Mouse (Mus musculus): ENCODE results near the gene Bicral. TPM values are rescaled to one million over a fixed set of nuclear protein-coding genes. Genes with fewer than 3 reads are reported as not detected.

Bicral gene
- total and polyA plus RNA-seq, 3 experiments, result 7.4 to 15.7 (median 12.3) TPM

- no peak for DNase-seq
- intact Hi-C loops (cut with DNase I), result no loop called here
- Histone ChIP-seq H3K9ac (ENCODE audit: low read depth, low read length) (no peak overlapping the region), H3K27ac (no peak overlapping the region), H3K27me3 (ENCODE audit: control insufficient read depth, insufficient read depth, low read length) (no peaks in the 10 kb centered on the region), H3K4me3 (no peak overlapping the region), H3K36me3 (ENCODE audit: control insufficient read depth, insufficient read depth, low read length) (peaks cover 13% of the 10 kb centered on the region), H3K4me1 (ENCODE audit: control insufficient read depth, insufficient read depth, low read length) (peaks cover 4% of the 10 kb centered on the region), H3K79me2 (replicated peaks; ENCODE audit: control insufficient read depth, insufficient read depth, low read length) (no peaks in the 10 kb centered on the region)
- WGBS, result 93% methylated on average over 1 of the region's 1 CpGs
- TF ChIP-seq CTCF (IDR thresholded peaks at IDR 0.05) (no peak), POLR2A (IDR thresholded peaks at IDR 0.05; ENCODE audit: insufficient read depth, low read depth, low read length) (no peak), EP300 (IDR thresholded peaks at IDR 0.05; ENCODE audit: insufficient read depth, low read depth, low read length) (no peak)
These were observed 45.8 kb downstream of the Bicral start for GRCm38 (mm10) chr17:46812442-46812841.

GRCm38 (mm10) chr17:46810672-46811071 is 47.6 kb downstream of the Bicral start:
- 89% methylated on average over 3 of the region's 3 CpGs for WGBS
- Histone ChIP-seq H3K4me1 (ENCODE audit: control insufficient read depth, insufficient read depth, low read length) (peaks cover 4% of the 10 kb centered on the region), H3K27me3 (ENCODE audit: control insufficient read depth, insufficient read depth, low read length) (no peaks in the 10 kb centered on the region), H3K79me2 (replicated peaks; ENCODE audit: control insufficient read depth, insufficient read depth, low read length) (no peaks in the 10 kb centered on the region), H3K9ac (ENCODE audit: low read depth, low read length) (no peak overlapping the region), H3K36me3 (ENCODE audit: control insufficient read depth, insufficient read depth, low read length) (peaks cover 13% of the 10 kb centered on the region), H3K27ac (no peak overlapping the region), H3K4me3 (no peak overlapping the region)
- DNase-seq, result no peak
- TF ChIP-seq EP300 (IDR thresholded peaks at IDR 0.05; ENCODE audit: insufficient read depth, low read depth, low read length), result no peak
- no peak for TF ChIP-seq CTCF (IDR thresholded peaks at IDR 0.05)
- TF ChIP-seq POLR2A (IDR thresholded peaks at IDR 0.05; ENCODE audit: insufficient read depth, low read depth, low read length), result no peak
- intact Hi-C loops (cut with DNase I), result no loop called here

- Histone ChIP-seq H3K4me1 (ENCODE audit: control insufficient read depth, insufficient read depth, low read length) (peaks cover 4% of the 10 kb centered on the region), H3K9ac (ENCODE audit: low read depth, low read length) (no peak overlapping the region), H3K36me3 (ENCODE audit: control insufficient read depth, insufficient read depth, low read length) (peaks cover 13% of the 10 kb centered on the region), H3K79me2 (replicated peaks; ENCODE audit: control insufficient read depth, insufficient read depth, low read length) (no peaks in the 10 kb centered on the region), H3K27me3 (ENCODE audit: control insufficient read depth, insufficient read depth, low read length) (no peaks in the 10 kb centered on the region), H3K4me3 (no peak overlapping the region), H3K27ac (peak overlapping the region; percentile 75)
- no peak for TF ChIP-seq EP300 (IDR thresholded peaks at IDR 0.05; ENCODE audit: insufficient read depth, low read depth, low read length)
- no peak for TF ChIP-seq CTCF (IDR thresholded peaks at IDR 0.05)
- TF ChIP-seq POLR2A (IDR thresholded peaks at IDR 0.05; ENCODE audit: insufficient read depth, low read depth, low read length), result no peak
- WGBS, result 54% methylated on average over 6 of the region's 6 CpGs
- DNase-seq, result peak in 1 of 2 experiments; percentile 31
- intact Hi-C loops (cut with DNase I), result no loop called here
These were observed 49.0 kb downstream of the Bicral start for GRCm38 (mm10) chr17:46809131-46809830.

- intact Hi-C loops (cut with DNase I), result no loop called here
- Histone ChIP-seq H3K36me3 (ENCODE audit: control insufficient read depth, insufficient read depth, low read length) (peaks cover 13% of the 10 kb centered on the region), H3K27me3 (ENCODE audit: control insufficient read depth, insufficient read depth, low read length) (no peaks in the 10 kb centered on the region), H3K4me3 (no peak overlapping the region), H3K4me1 (ENCODE audit: control insufficient read depth, insufficient read depth, low read length) (peaks cover 4% of the 10 kb centered on the region), H3K79me2 (replicated peaks; ENCODE audit: control insufficient read depth, insufficient read depth, low read length) (no peaks in the 10 kb centered on the region), H3K9ac (ENCODE audit: low read depth, low read length) (no peak overlapping the region), H3K27ac (no peak overlapping the region; the same call in 1 of the 2 replicates)
- DNase-seq, result no peak
- 79% methylated on average over 10 of the region's 10 CpGs for WGBS
- TF ChIP-seq EP300 (IDR thresholded peaks at IDR 0.05; ENCODE audit: insufficient read depth, low read depth, low read length), result no peak
These were observed 49.9 kb downstream of the Bicral start for GRCm38 (mm10) chr17:46808376-46808775.

- H3K36me3 ChIP-seq (ENCODE audit: control insufficient read depth, insufficient read depth, low read length), result no peaks in the 10 kb centered on the region
- 72% methylated on average over 6 of the region's 6 CpGs for WGBS
These were observed 56.5 kb downstream of the Bicral start for GRCm38 (mm10) chr17:46801761-46802160.

GRCm38 (mm10) chr17:46799680-46800079 is 58.6 kb downstream of the Bicral start:
- Histone ChIP-seq H3K27ac (no peak overlapping the region), H3K9ac (ENCODE audit: low read depth, low read length) (no peak overlapping the region), H3K4me3 (no peak overlapping the region), H3K4me1 (ENCODE audit: control insufficient read depth, insufficient read depth, low read length) (no peaks in the 10 kb centered on the region), H3K36me3 (ENCODE audit: control insufficient read depth, insufficient read depth, low read length) (no peaks in the 10 kb centered on the region), H3K27me3 (ENCODE audit: control insufficient read depth, insufficient read depth, low read length) (no peaks in the 10 kb centered on the region), H3K79me2 (replicated peaks; ENCODE audit: control insufficient read depth, insufficient read depth, low read length) (no peaks in the 10 kb centered on the region)
- 64% methylated on average over 10 of the region's 10 CpGs for WGBS
- no peak for TF ChIP-seq CTCF (IDR thresholded peaks at IDR 0.05)
- TF ChIP-seq EP300 (IDR thresholded peaks at IDR 0.05; ENCODE audit: insufficient read depth, low read depth, low read length), result no peak
- no peak for TF ChIP-seq POLR2A (IDR thresholded peaks at IDR 0.05; ENCODE audit: insufficient read depth, low read depth, low read length)
- intact Hi-C loops (cut with DNase I), result no loop called here
- DNase-seq, result no peak

More at GRCm38 (mm10) chr17:46801761-46802160, 56.5 kb downstream of the Bicral start:
- Histone ChIP-seq H3K27ac (no peak overlapping the region), H3K79me2 (replicated peaks; ENCODE audit: control insufficient read depth, insufficient read depth, low read length) (no peaks in the 10 kb centered on the region), H3K27me3 (ENCODE audit: control insufficient read depth, insufficient read depth, low read length) (no peaks in the 10 kb centered on the region), H3K4me3 (no peak overlapping the region), H3K4me1 (ENCODE audit: control insufficient read depth, insufficient read depth, low read length) (no peaks in the 10 kb centered on the region), H3K9ac (ENCODE audit: low read depth, low read length) (no peak overlapping the region)
- intact Hi-C loops (cut with DNase I), result no loop called here
- TF ChIP-seq EP300 (IDR thresholded peaks at IDR 0.05; ENCODE audit: insufficient read depth, low read depth, low read length) (no peak), CTCF (IDR thresholded peaks at IDR 0.05) (no peak), POLR2A (IDR thresholded peaks at IDR 0.05; ENCODE audit: insufficient read depth, low read depth, low read length) (no peak)
- DNase-seq, result no peak
